Mouse (Mus musculus) embryonic facial prominence, embryonic 11.5 days (tissue): ENCODE measurements at regions not wholly inside any gene's neighbourhood (a gene's known extent, or its start where the extent isn't known, plus 50 kb on each side); places are given as distances from the start of the nearest gene placed in this dataset.
A peak's percentile ranks its signal among the peaks of the same experiment; 100 is the strongest.

Experiments used
- ATAC-seq: fragments of 200-750 bp; cut with Nextera tagmentation; replicated peaks from 2 replicates; pipeline ENCODE4 v1.8.0; 2017; ENCODE audit warnings: low read depth; ENCODE audit not compliant: insufficient number of reproducible peaks, low FRiP score, low TSS enrichment
- DNase-seq: peaks from one replicate; pipeline ENCODE4 v3.0.0-alpha.2; 2015; ENCODE audit warnings: low spot score
- H3K27ac ChIP-seq: fragments of 300-500 bp; sonication (generic); replicated peaks from 2 replicates; pipeline ENCODE4 v1.5.1; 2014; ENCODE audit warnings: mild to moderate bottlenecking, low read depth, low read length, control low read depth
- H3K27me3 ChIP-seq: fragments of 300-500 bp; sonication (generic); 2 replicates; pipeline ENCODE4 v1.6.1; 2014; ENCODE audit warnings: mild to moderate bottlenecking, low read length, moderate library complexity, mixed read lengths; ENCODE audit not compliant: control insufficient read depth, insufficient read depth
- H3K36me3 ChIP-seq: fragments of 300-500 bp; sonication (generic); replicated peaks from 2 replicates; pipeline ENCODE4 v1.6.1; 2014; ENCODE audit warnings: low read depth, mild to moderate bottlenecking, low read length, moderate library complexity, mixed read lengths; ENCODE audit not compliant: control insufficient read depth, insufficient read depth
- H3K4me1 ChIP-seq: fragments of 300-500 bp; sonication (generic); 2 replicates; pipeline ENCODE4 v1.6.1; 2014; ENCODE audit warnings: low read length, mixed read lengths; ENCODE audit not compliant: control insufficient read depth, insufficient read depth
- H3K4me2 ChIP-seq: fragments of 300-500 bp; sonication (generic); 2 replicates; pipeline ENCODE4 v1.6.1; 2014; ENCODE audit warnings: low read depth, mild to moderate bottlenecking, control low read depth, low read length, moderate library complexity
- H3K4me3 ChIP-seq: fragments of 300-500 bp; sonication (generic); 2 replicates; pipeline ENCODE4 v1.5.1; 2014; ENCODE audit warnings: low read depth, low read length, control low read depth
- H3K9ac ChIP-seq: fragments of 300-500 bp; sonication (generic); replicated peaks from 2 replicates; pipeline ENCODE4 v1.6.1; 2014; ENCODE audit warnings: mild to moderate bottlenecking, control low read depth, low read length
- H3K9me3 ChIP-seq: fragments of 300-500 bp; sonication (generic); replicated peaks from 2 replicates; pipeline ENCODE4 v1.6.1; 2016; ENCODE audit warnings: mild to moderate bottlenecking, low read length, inconsistent platforms, mixed read lengths; ENCODE audit not compliant: control insufficient read depth
- WGBS: fragments of 180-500 bp; shearing (Covaris S2); extraction: QIAGEN DNeasy Blood & Tissue Kit; methylation state at CpG from one replicate; pipeline ENCODE4 v1.1.7; 2014; 5-methylcytosine and 5-hydroxymethylcytosine counted together

- Histone ChIP-seq H3K36me3 (no peaks in the 10 kb centered on the region), H3K27me3 (no peaks in the 10 kb centered on the region), H3K4me1 (no peaks in the 10 kb centered on the region; the same call in 1 of the 2 replicates), H3K9me3 (no peaks in the 10 kb centered on the region), H3K9ac (no peak overlapping the region), H3K4me3 (no peak overlapping the region), H3K27ac (0 out of 2 replicates have a peak overlapping the region, but pooled peaks have one; percentile 6), H3K4me2 (no peak overlapping the region)
- DNase-seq (peak; percentile 60), ATAC-seq (no peak)
- 43% methylated on average over 10 of the region's 10 CpGs for WGBS
These were observed 182.0 kb upstream of the Usp24 start for GRCm38 (mm10) chr4:106133746-106134730.

GRCm38 (mm10) chr4:106142741-106143140 is 173.3 kb upstream of the Usp24 start:
- WGBS, result 89% methylated on average over 4 of the region's 4 CpGs
- H3K36me3 ChIP-seq, result no peaks in the 10 kb centered on the region

GRCm38 (mm10) chr4:106144351-106145116 is 171.5 kb upstream of the Usp24 start:
- no peak overlapping the region for H3K9ac ChIP-seq
- no peak for DNase-seq

More at GRCm38 (mm10) chr4:106142741-106143140, 173.3 kb upstream of the Usp24 start:
- Histone ChIP-seq H3K4me1 (no peaks in the 10 kb centered on the region), H3K4me2 (no peak overlapping the region), H3K27me3 (no peaks in the 10 kb centered on the region), H3K4me3 (no peak overlapping the region), H3K9me3 (no peaks in the 10 kb centered on the region), H3K9ac (no peak overlapping the region), H3K27ac (no peak overlapping the region)
- no peak for DNase-seq
- no peak for ATAC-seq

GRCm38 (mm10) chr4:106146919-106147460 is 169.0 kb upstream of the Usp24 start:
- Histone ChIP-seq H3K4me2 (no peak overlapping the region), H3K27me3 (no peaks in the 10 kb centered on the region), H3K36me3 (no peaks in the 10 kb centered on the region), H3K9me3 (no peaks in the 10 kb centered on the region), H3K4me1 (no peaks in the 10 kb centered on the region), H3K9ac (no peak overlapping the region), H3K4me3 (no peak overlapping the region), H3K27ac (no peak overlapping the region)
- DNase-seq, result peak; percentile 46
- no peak for ATAC-seq
- WGBS, result 61% methylated on average over 3 of the region's 3 CpGs

More at GRCm38 (mm10) chr4:106144351-106145116, 171.5 kb upstream of the Usp24 start:
- H3K9me3 ChIP-seq, result no peaks in the 10 kb centered on the region
- H3K4me3 ChIP-seq, result no peak overlapping the region
- H3K27ac ChIP-seq, result no peak overlapping the region
- WGBS, result 77% methylated on average over 7 of the region's 7 CpGs
- ATAC-seq, result no peak
- H3K27me3 ChIP-seq, result no peaks in the 10 kb centered on the region
- no peak overlapping the region for H3K4me2 ChIP-seq
- H3K4me1 ChIP-seq, result no peaks in the 10 kb centered on the region
- H3K36me3 ChIP-seq, result no peaks in the 10 kb centered on the region

GRCm38 (mm10) chr4:106148866-106149265 is 167.1 kb upstream of the Usp24 start:
- Histone ChIP-seq H3K36me3 (no peaks in the 10 kb centered on the region), H3K4me2 (no peak overlapping the region), H3K27ac (no peak overlapping the region), H3K27me3 (no peaks in the 10 kb centered on the region), H3K4me1 (no peaks in the 10 kb centered on the region), H3K9me3 (no peaks in the 10 kb centered on the region), H3K4me3 (no peak overlapping the region), H3K9ac (no peak overlapping the region)
- ATAC-seq, result no peak
- 91% methylated on average over 3 of the region's 3 CpGs for WGBS
- no peak for DNase-seq

GRCm38 (mm10) chr4:106149471-106150048 is 166.5 kb upstream of the Usp24 start:
- Histone ChIP-seq H3K27me3 (no peaks in the 10 kb centered on the region), H3K36me3 (no peaks in the 10 kb centered on the region), H3K4me3 (no peak overlapping the region), H3K4me2 (no peak overlapping the region), H3K9ac (no peak overlapping the region), H3K4me1 (no peaks in the 10 kb centered on the region), H3K27ac (peak overlapping the region; percentile 38; the same call in 1 of the 2 replicates), H3K9me3 (no peaks in the 10 kb centered on the region)
- ATAC-seq, result no peak
- DNase-seq, result peak; percentile 74
- WGBS, result 61% methylated on average over 7 of the region's 7 CpGs

- Histone ChIP-seq H3K27ac (no peak overlapping the region; the same call in 1 of the 2 replicates), H3K27me3 (no peaks in the 10 kb centered on the region), H3K4me2 (no peak overlapping the region), H3K9me3 (no peaks in the 10 kb centered on the region), H3K9ac (no peak overlapping the region), H3K36me3 (no peaks in the 10 kb centered on the region), H3K4me1 (no peaks in the 10 kb centered on the region), H3K4me3 (no peak overlapping the region)
- WGBS, result 61% methylated on average over 14 of the region's 14 CpGs
- ATAC-seq, result no peak
- DNase-seq, result no peak
These were observed 165.2 kb upstream of the Usp24 start for GRCm38 (mm10) chr4:106150775-106151174.
